Mouse (Mus musculus) left cerebral cortex, postnatal 36 days (tissue): ENCODE results near the gene Ppp2r1b. TPM values are rescaled to one million over a fixed set of nuclear protein-coding genes. Genes with fewer than 3 reads are reported as not detected.

Experiments
- DNase-seq, 2 experiments: peaks; one replicate each; pipeline ENCODE4 v3.0.0; 2021 to 2022; ENCODE audit warnings: low spot score in 2 of 2, mixed read lengths in 1 of 2
- intact Hi-C: fragments of 180-260 bp; cut with DNase I; formaldehyde crosslinking; loops from one replicate; pipeline ENCODE4 v1.15.1; 2025
- total RNA-seq, 2 experiments: library from RNA; stranded (reverse); gene quantifications; 2 replicates each; pipeline ENCODE4 v1.2.3; 2021

The Ppp2r1b gene
- total RNA-seq, 2 experiments from 2014 or later, result 13.6 to 15.4 TPM

GRCm38 (mm10) chr9:50858681-50859080, 13.6 kb downstream of the Ppp2r1b start:
- intact Hi-C loops, result no loop called here
- DNase-seq, result no peak

DNA sequence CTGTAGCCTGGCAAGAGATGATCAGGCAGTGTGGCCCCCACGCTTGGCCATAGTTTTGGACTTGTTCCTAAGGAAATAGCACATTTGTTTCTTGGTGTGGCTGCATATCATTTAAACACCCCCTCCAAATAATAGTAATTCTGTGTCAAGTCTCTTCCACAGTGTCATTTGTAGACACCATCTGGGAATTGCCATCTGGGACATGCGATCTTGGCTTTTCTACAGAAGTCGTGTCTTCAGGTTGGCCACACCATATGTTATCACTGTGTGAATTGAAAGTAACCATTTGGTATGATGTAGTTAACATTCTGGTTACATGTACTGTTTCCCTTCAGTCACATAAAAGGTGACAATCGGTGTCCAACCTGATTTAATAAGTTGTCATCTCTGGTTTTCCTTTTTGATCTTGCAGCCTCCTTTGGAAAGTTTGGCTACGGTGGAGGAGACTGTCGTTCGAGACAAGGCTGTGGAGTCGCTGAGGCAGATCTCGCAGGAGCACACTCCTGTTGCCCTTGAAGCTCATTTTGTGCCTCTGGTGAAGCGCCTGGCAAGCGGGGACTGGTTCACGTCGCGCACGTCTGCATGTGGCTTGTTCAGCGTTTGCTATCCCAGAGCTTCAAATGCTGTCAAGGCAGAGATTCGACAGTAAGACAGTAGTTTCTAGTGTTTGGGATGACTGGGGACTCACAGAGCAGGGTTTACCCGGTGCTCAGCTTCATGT, 16.2 kb downstream of the Ppp2r1b start:
- DNase-seq, result no peak

GRCm38 (mm10) chr9:50863824-50864223, 18.7 kb downstream of the Ppp2r1b start:
- intact Hi-C loops, result no loop called here
- no peak for DNase-seq

More for the DNA sequence above, 16.2 kb downstream of the Ppp2r1b start:
- intact Hi-C loops, result no loop called here

DNA sequence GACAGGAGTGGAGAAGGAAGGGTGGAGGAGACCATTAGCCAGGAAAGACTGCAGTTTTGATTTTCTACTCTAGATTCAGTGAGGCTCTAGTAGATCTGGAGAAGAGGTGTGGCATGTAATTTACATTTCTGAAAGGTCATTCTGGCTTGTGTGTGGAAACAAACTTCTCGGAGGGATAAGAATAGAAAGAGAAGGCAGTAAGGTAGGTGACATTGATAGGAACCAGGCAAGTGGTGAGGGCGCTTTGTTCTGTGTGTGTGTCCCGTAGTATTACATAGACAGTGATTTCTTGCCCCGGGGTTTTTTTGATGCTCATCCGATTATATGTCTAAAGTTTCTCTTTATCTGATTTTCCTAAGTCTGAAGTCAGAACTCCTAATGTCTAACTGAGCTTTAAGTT, 19.8 kb downstream of the Ppp2r1b start:
- intact Hi-C loops, result no loop called here
- no peak for DNase-seq

DNA sequence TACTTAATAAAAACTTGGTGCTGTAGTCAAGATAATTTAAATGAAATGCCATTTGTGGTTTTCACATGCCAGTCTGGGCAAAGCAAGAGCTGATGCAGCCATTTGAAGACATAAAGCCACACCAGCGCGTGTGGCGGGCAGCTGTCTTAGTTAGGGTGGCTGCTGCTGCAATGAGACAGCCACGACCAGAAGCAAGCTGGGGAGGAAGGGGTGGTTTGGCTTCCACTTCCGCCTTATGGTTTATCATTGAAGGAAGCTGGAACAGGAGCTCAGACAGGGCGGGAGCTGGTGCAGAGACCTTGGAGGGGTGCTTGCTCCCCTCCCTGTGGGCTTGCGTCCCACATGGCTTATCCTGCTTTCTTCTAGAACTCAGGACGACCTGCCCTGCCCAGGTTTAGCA, 20.7 kb downstream of the Ppp2r1b start:
- DNase-seq, result no peak
- intact Hi-C loops, result no loop called here

- no peak for DNase-seq
- intact Hi-C loops, result no loop called here
Measured at GRCm38 (mm10) chr9:50867015-50867414, 21.9 kb downstream of the Ppp2r1b start.

- intact Hi-C loops, result no loop called here
- no peak for DNase-seq
Measured at GRCm38 (mm10) chr9:50868182-50868581, 23.1 kb downstream of the Ppp2r1b start.

DNA sequence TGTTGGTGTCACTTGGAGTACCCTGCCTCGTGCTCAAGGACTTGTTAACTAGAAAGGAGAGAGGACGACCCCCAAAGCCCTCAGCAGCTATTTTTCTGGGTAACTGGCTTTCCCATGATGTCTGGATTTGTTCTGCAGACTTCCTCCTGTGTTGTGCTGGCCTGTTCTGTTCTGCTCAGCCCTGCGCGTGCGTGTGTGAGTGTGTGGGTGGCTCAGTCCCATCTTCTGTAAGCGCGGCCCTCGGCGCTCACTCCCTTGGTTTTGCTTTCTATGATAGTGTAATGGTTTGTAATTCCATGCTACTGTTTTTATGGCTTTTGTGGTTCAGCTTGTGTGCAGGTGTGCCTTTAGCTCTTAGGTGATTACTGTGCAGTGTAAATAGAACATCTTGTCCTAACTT, 28.1 kb downstream of the Ppp2r1b start:
- no peak for DNase-seq
- intact Hi-C loops, result no loop called here

- no peak for DNase-seq
- intact Hi-C loops, result no loop called here
Measured at GRCm38 (mm10) chr9:50874031-50874430, 28.9 kb downstream of the Ppp2r1b start.

DNA sequence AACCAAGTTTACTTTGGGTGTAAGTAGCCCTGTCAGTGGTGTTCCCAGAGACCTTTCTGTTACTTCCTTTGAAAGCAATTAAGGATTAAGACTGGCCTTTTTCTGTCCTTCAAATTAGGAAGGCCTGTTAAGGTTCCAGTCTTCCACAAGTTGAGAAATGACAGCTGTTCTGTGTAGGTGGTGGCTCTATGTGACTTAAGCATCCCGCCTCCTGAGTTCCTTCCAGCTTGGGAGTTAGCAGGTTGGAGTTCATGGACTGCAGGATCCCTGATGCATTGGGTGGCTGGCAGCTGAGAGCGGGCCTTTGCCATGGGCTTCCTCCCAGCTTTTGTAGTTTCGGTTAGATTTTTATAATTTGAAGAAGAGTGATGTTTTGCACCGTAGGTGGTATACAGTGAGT, 30.4 kb downstream of the Ppp2r1b start:
- DNase-seq, result no peak

DNA sequence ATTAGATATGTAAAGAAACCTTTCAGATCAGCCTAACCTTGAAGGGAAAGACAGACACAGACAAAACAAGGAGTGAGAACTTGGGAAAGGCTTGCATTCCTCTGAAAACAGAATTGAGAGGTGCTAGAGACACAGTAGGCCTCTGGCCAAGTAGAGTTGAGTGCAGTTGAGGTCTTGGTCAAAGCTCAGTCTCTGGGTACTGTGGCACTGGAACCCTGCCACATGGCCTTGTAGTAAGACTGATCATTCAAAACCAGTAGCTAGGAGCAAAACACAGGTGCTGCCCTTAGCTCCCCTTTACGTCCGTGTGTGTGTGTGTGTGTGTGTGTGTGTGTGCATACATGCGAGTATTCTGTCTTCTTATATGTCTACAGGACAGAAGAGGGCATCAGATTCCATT, 31.2 kb downstream of the Ppp2r1b start:
- intact Hi-C loops, result no loop called here

More for the DNA sequence above, 30.4 kb downstream of the Ppp2r1b start:
- intact Hi-C loops, result no loop called here

GRCm38 (mm10) chr9:50877431-50877830, 32.3 kb downstream of the Ppp2r1b start:
- DNase-seq, result no peak
- intact Hi-C loops, result no loop called here

More for the DNA sequence above, 31.2 kb downstream of the Ppp2r1b start:
- no peak for DNase-seq

DNA sequence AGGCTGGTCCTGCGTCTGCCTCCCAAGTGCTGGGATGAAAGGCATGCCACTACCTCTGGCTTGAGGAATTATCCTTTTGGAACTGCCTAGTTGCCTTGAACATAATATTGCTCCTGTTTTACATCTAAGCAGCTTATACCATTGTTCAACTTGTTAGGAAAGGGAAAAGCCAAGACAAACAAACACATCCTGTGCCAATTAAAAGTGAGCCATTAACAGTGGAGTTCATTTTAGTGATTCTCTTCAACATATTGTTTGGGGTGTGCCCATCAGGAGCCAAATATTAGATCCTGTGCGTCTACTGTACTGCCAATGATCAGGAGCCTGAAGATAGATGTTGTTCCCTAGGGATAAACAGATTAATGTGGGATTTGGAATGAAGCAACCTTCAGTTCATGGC, 37.1 kb downstream of the Ppp2r1b start:
- intact Hi-C loops, result no loop called here

GRCm38 (mm10) chr9:50884093-50884492, 39.0 kb downstream of the Ppp2r1b start:
- peak; percentile 45 to 62 for DNase-seq
- intact Hi-C loops, result no loop called here

More for the DNA sequence above, 37.1 kb downstream of the Ppp2r1b start:
- DNase-seq, result no peak

GRCm38 (mm10) chr9:50884741-50885599, 39.9 kb downstream of the Ppp2r1b start:
- intact Hi-C loops, result no loop called here
- DNase-seq, result peak; percentile 24 to 35

GRCm38 (mm10) chr9:50885600-50885987, 40.5 kb downstream of the Ppp2r1b start:
- intact Hi-C loops, result no loop called here
- no peak for DNase-seq

DNA sequence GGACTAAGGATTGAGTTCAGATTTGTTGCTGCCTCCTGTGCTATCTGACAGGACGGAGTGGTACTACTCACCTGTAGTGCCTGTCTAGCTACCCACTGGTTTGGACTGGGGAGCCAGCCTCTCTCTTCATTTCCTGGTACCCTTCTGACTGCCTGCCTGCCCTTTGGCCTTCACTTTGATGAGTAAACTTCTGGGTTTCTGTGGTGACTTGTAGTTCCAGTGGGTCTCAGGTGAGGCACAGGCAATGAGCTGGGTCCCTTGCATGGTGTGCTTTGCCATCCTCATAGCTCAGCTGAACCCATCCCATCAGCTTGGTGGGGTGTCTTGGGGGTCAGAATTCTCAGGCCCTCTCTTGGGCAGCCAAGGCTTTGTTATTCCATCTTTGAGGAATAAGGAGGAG, 41.8 kb downstream of the Ppp2r1b start:
- intact Hi-C loops, result no loop called here
- DNase-seq, result no peak

DNA sequence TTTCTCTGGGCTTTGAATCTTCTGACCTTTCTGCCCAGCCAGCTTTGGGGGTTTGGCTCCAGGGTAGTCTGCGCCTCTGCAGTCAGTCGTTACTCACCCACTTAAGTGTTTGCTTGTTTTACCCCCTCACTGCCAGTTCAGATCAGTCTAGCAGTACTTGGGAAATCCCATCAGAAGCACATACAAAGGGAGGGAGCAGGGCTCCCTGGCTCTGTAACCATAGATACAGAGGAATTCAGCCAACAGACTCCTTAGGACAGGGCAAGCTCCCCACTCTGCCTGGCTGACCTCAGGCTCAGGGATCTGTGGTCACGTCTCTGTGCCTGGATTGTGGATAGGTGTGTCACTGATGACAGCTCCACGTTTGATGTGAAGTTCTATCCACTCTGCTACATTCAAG, 42.2 kb downstream of the Ppp2r1b start:
- intact Hi-C loops, result no loop called here
- DNase-seq, result no peak

DNA sequence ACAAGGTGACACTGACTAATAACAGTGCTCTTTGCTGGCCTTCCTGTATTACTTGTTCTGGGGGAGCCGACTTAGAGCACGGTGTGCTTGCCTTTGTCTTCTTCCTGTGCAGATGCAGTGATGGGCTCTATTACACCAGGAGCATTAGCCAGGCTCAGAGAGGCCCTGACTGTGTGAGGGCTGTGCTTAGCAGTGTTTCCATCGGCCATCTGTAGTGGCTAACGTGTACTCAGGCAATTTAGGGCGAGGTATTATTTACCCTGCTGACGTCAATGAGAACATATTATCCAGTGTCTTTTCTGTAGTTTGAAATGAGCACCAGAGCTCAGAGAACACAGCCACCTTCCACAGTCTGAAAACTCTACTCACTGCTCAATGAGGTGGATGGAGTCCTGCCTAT, 44.1 kb downstream of the Ppp2r1b start:
- intact Hi-C loops, result no loop called here
- no peak for DNase-seq

- no peak for DNase-seq
- intact Hi-C loops, result no loop called here
Measured at GRCm38 (mm10) chr9:50889964-50890363, 44.9 kb downstream of the Ppp2r1b start.

DNA sequence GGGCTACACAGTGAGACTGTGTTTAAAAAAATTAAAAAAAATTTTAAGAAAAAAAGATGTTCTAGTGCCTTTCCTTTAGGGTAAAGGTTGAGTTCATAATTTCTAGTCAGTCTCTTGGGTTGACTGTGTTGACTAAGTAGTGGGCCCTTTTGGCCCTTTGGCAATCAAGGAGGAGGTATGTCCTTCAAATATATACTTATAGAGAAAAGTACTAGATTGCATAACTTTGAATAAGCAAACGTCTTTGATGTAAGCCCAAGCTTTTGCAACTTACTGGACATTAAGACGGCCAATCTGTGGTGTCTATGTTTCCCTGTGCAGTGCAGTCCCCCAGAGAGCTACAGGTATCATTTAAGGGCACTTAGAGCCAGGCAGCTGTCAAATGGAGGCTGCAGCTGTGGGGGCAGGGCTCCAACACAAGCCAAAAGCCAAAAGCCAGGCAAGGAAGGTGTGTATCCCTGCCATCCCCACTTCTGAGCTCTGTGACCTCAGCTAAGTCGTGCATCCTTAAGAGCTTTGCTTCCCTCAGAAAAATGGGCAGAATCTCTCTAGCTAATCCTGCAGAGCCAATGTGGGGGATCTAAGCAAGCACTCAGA, 45.5 kb downstream of the Ppp2r1b start:
- DNase-seq, result no peak
- intact Hi-C loops, result no loop called here
